Mouse (Mus musculus): Measurements from ENCODE around the gene Gm20388. TPM values are rescaled to one million over a fixed set of nuclear protein-coding genes. Genes with fewer than 3 reads are reported as not detected.
A peak's percentile ranks its signal among the peaks of the same experiment; 100 is the strongest.
"Not testable (repeated sequence)": the region's sequence is repeated elsewhere in the genome, so short reads cannot be mapped to it uniquely, and the experiment has no call there.

Gene Gm20388
- total RNA-seq, 4 experiments from 2014 or later: 0.17 to 15.1 (median 6.6) TPM

DNA sequence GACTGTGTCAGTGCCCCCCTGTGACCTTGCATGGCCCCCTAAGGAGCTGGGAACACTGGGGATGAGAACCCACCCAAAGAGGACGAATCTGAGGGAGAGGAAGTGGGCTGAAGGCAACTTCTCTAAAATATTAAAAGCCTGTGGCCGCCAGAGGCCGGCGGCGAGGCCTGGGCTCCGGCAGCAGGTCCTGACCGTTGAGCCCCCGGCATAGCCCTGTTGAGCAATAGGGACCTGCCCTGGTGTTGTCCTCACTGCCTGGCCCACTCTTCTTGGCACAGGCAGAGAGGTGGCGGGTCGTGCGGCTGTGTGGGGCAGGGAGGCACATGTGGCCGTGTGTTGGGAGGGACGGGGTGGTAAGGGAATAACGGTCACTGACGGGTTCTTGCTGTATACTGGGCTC lies 882.1 kb downstream of the Gm20388 start:
- DNase-seq (ENCODE audit: low spot score in 2 of 2): no peak

- DNase-seq (ENCODE audit: low spot score in 2 of 2): peak; percentile 39 to 80
These were observed 885.4 kb downstream of the Gm20388 start for GRCm38 (mm10) chr8:120795944-120796635.

DNA sequence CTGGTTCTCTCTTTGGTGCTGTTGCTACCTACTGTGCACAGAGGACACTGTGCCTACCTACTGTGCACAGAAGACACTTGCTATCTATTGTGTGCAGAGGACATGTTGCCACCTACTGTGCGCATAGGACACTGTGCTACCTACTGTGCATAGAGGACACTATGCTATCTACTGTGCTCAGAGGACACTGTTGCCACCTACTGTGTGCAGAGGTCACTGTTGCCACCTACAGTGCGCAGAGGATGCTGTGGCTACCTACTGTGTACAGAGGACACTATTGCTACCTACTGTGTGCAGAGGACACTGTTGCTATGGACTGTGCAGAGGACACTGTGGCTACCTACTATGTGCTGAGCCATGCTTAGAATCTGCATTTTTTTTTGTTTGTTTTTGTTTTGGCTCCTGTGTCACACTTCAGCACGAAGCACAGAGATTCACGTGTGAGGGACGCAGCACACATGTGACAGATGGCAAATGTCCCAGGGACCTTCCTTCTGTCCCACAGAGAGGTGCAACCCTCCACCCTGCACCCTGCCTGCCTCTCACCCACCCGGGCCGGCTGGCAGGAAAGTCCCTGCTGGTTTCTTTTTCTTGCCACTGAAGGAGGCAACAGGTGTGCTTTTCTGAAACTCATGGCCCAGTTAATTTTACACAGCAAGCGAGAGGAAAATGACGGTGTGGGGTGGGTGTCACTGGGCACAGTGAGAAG lies 886.5 kb downstream of the Gm20388 start:
- no peak for DNase-seq (ENCODE audit: low spot score in 2 of 2)

DNA sequence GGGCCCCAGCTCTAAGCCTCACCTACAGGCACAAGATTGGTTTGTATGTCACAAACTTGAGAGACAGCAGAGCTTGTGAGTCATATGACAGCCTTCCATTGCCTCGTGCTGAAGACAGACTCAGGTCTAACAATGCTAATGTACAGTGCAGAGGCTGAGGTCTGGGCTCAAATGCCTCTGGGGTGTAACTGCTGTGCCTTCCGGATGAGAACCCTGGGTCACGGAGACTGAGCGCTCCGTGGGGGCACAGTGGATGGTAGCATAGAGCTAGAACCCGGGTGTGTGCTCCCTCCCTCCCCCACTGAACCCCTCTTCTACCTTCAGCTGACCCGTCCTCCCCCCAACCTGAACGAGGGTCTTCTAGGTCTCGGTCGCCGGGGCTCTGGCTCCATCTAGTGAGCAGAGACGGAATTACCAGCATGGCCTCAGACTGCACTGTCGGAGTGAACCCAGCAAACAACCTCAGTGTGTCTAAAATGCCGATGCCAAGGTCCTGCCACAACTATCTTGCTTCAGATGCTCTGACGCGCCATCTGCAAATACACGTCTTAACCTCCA lies 889.7 kb downstream of the Gm20388 start:
- peak in 1 of 2 experiments; percentile 20 for DNase-seq (ENCODE audit: low spot score in 2 of 2)

- not testable (repeated sequence) for DNase-seq (ENCODE audit: low spot score in 2 of 2)
These were observed 893.2 kb downstream of the Gm20388 start for GRCm38 (mm10) chr8:120803661-120804375.

- no peak for DNase-seq (ENCODE audit: low spot score in 2 of 2)
These were observed 894.1 kb downstream of the Gm20388 start for GRCm38 (mm10) chr8:120804741-120805140.

DNA sequence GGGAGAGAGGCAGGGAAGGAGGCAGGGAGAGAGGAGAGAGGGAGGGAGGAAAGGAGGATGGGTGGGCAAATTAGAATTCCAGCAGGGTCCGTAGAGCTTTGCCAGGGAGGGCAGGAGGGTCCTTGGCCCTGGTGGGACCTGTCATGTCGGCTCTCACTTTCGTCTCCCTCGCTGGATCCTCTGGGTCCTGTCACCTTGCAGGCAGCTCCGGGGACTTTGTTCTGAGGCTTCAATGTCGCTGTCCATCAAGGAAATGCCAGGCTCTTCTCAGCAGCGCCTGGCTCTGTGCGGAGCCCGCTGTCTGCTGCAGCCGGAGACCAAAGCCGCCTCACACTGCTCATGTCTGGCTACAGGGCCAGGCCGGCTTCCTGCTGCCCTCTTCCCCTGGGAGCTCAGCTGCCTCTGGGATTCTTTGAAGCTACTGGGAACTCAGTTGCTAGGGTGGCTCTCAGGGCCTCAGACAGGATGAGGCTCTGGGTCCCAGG lies 896.2 kb downstream of the Gm20388 start:
- no peak for DNase-seq (ENCODE audit: low spot score in 2 of 2)

DNA sequence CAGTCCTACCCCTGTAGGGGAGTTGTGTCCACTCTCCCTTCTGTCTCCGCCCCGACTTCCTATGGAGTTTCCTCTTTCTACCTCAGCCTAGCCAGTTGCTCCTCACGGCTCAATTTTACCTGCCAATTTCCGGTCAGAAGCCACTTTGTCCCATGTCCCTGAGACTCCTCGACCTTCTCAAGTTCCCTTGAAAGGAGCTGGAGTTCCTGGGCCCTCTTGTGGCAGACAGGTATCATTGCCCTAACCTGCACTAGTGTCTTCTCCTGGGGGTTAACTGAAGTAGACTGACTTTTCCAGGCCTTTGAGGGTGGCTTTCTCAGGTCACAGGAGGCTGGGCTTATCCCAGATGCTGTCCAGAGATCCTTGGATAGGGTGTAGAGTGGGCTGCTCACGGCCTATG lies 897.1 kb downstream of the Gm20388 start:
- DNase-seq (ENCODE audit: low spot score in 2 of 2): no peak

DNA sequence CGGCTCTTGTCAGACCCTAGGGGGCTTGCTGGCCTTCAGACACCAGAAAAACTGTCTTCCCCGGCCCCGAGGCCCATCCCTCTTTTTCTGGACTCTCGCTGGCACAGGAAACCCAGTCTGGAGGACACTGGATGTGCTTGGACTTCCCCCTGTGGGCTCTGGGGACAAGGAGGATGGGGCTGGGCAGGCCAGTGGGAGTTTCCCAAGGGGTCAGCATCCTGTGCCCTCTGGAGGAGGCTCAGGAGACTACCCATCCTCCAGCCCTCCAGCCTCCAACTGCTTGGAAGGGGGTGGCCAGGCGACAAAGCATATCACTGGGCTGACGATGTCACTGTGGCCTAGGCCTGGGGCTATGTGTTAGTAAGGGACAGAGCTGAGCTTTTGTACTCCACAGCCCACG lies 898.4 kb downstream of the Gm20388 start:
- DNase-seq (ENCODE audit: low spot score in 2 of 2): no peak

GRCm38 (mm10) chr8:120811953-120812352 lies 901.3 kb downstream of the Gm20388 start:
- DNase-seq (ENCODE audit: low spot score in 2 of 2): no peak

GRCm38 (mm10) chr8:120813028-120813427 lies 902.4 kb downstream of the Gm20388 start:
- no peak for DNase-seq (ENCODE audit: low spot score in 2 of 2)

DNA sequence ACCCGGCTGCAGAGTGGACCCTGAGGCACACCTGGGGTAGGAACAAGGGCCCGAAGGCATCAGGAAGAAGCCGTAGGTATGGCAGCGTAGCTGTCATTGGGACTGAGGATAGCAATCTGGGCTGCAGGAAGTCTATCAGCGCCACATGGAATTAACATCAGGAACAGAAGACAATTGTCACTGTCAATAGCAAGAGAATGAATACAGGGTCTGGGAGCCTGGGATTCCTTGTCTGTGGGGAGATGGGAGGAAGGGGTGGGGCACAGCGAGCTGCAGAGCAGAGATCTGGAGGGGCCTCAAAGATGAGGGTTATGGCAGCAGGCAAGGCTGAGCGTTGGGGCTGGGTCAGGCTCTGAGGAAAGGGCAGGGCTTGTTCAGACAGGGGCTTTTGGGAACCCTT lies 903.2 kb downstream of the Gm20388 start:
- no peak for DNase-seq (ENCODE audit: low spot score in 2 of 2)

DNA sequence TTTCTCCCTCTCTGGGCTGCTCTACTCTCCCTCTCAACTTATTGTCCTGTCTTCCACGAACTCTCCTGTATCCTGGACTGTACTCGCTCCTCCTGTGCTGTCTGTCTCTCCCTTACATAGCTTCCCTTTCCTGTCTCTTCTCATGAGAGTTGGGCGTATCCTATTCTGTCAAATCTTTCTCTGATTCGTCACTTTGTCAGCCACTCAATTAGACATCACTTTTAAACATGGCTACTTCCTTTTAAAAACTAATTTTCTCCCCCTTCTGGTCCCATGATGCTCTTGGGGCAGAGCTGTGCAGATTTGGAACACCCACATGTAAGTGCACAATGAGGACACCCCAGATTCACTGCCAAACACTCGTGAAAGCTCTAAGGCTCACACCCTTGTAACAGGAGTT lies 905.7 kb downstream of the Gm20388 start:
- DNase-seq (ENCODE audit: low spot score in 2 of 2): no peak

DNA sequence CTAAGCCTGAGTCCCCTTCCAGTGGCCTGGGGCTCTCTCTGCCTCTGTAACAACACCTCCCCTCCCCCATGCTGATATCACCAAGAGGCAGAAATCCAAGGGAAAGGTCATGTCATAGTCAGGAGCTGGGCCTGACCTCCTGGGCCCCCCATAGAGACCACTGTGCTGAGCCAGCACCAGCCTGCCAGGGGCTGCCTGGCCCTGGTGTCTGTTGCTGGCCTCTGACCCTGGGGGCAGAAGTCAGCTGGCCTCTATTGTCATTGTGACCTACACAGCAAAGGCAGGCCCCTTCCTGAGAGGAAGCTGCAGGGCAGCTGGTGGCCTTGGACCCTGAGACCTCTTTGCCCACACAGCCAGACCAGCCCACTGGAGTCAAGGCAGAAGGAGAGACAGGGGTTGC lies 909.3 kb downstream of the Gm20388 start:
- DNase-seq (ENCODE audit: low spot score in 2 of 2): no peak

GRCm38 (mm10) chr8:120821399-120822170 lies 910.9 kb downstream of the Gm20388 start:
- peak in 1 of 2 experiments; percentile 38 for DNase-seq (ENCODE audit: low spot score in 2 of 2)

DNA sequence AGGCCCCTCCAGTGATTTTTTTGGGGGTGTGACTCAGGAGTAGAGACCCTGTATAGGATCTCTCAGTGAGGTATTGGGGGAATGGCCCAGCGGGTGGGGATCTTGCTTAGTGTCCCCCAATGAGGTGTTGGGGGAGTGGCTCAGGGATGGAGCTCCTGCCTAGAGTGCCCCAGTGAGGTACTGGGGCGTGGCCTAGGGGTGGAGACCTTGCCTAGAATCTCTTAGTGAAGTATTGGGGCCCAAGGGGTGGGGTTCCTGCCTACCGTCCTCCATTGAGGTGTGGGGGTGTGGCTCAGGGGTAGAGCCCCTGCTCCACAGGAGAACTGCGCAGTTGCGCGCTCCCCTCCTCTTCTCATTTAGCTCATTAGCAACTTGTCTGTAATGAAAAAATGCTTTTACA lies 912.7 kb downstream of the Gm20388 start:
- no peak for DNase-seq (ENCODE audit: low spot score in 2 of 2)

DNA sequence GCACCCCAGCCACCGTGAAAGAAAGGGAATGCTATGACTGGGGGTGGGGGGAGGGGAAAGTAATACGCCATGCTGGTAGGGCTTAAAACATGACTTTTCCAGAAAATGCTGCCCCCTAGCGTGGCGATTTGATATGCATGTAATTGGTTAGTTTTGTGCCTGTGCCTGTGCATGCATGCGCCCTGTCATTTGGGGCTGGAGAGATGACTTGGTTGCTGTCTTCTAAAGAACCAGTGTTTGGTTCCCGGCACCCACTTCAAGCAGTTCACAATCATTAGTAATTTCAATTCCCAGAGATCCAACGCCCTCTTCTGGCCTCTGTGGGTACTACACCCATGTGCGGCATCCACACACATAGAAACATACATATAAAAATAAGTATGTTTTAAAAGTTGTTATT lies 913.2 kb downstream of the Gm20388 start:
- DNase-seq (ENCODE audit: low spot score in 2 of 2): no peak

DNA sequence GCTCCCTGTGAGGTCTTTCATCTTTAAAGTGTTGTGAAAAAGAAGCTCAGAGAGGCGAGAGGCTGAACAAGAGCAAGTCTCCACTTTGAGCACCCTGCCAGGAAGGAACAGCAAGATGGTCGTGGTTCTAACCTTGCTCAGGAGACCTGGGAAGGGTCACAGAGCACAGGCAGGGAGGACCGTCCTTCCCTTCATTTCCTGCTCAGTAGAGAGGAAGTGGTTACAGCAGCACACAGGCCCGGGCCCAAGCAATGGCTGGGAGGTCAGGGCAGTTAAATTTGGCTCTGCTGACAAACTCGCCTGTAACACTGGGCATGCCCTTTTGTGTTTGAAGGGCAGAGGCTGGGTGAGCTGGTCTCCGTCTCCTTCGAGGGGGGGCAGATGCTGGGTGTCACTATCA lies 914.0 kb downstream of the Gm20388 start:
- no peak for DNase-seq (ENCODE audit: low spot score in 2 of 2)

DNA sequence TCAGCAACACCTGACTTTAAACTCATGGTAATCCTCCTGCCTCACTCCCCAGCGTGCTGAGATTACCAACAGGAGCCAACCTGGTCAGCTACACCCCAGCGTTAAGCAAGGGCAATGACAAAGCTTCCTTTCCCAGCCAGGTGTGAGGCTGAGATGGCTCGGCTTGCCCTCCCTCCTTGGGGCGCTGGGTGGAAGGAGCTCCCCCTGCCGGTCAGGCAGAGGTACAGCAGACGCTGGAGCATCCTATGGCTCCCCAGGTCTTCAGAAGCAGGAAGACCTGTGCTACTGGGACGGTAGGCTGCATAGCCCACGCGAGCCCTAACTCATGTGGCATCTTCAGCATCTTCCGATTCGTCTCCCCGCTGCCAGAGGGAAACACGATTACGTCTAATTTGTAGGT lies 917.6 kb downstream of the Gm20388 start:
- DNase-seq (ENCODE audit: low spot score in 2 of 2): no peak

DNA sequence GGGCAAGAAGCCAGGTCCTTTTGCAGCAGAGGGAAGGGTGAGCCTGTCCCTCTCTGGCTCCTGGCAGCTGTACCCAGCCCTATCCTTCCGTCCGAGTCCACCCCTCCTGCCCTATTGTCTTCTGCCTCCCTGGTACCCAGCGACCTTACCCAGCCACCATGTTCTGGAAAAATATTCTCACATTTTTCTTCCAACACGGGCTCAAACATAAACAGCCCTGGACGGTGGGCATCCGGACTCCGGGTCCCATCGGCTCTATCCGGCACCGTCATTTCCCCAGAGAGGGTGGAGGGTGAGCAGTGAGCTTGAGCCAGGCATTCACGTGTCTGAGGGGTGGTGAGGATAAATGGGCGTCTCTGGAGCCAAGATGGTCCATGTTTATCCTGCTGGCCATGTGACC lies 920.0 kb downstream of the Gm20388 start:
- no peak for DNase-seq (ENCODE audit: low spot score in 2 of 2)

DNA sequence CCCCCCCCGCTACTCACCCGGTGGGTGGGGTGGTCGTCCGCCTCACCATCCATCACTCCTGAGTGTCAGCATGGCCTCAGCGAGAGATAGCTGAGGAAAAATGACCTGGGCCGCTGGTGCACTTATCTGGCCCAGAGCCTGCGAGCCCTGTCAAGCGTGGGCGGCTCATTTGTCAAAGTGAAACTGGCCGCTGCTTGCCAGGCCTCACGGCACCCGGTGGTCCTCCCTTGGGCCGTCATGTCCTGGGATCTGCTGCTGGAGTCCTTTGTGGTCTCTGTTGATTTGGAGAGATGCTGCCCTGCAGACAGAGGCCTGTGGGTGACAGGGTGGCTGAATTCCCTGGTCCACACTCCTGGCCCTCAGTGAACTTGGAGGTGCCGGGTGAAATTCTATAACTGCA lies 921.4 kb downstream of the Gm20388 start:
- no peak for DNase-seq (ENCODE audit: low spot score in 2 of 2)
